Mouse (Mus musculus) bone marrow, adult 2 months (tissue): ENCODE measurements around the gene Tirap.

Experiments
- CTCF ChIP-seq: fragments of 200-500 bp; IDR thresholded peaks from 2 replicates; pipeline ENCODE4 v1.5.1; 2011; ENCODE audit warnings: low read length, control low read depth; ENCODE audit not compliant: control insufficient read depth, insufficient read depth
- POLR2A ChIP-seq: fragments of 200-500 bp; IDR thresholded peaks from 2 replicates; pipeline ENCODE4 v1.6.1; 2011; ENCODE audit warnings: low read depth, mild to moderate bottlenecking, control low read depth, low read length, borderline replicate concordance; ENCODE audit not compliant: control insufficient read depth

GRCm38 (mm10) chr9:35156002-35156710, 43.9 kb downstream of the Tirap start:
- no peak for TF ChIP-seq CTCF
- no peak for TF ChIP-seq POLR2A
